Mouse (Mus musculus) midbrain, embryonic 10.5 days (tissue): ENCODE data around the gene Ogn. TPM values are rescaled to one million over a fixed set of nuclear protein-coding genes. Genes with fewer than 3 reads are reported as not detected.
"Not testable (repeated sequence)": the region's sequence is repeated elsewhere in the genome, so short reads cannot be mapped to it uniquely, and the experiment has no call there.

Source experiments
- DNase-seq: peaks from one replicate; pipeline ENCODE4 v3.0.0-alpha.2; 2017; ENCODE audit warnings: low spot score
- H3K27ac ChIP-seq: fragments of 300-500 bp; sonication (generic); replicated peaks from 2 replicates; pipeline ENCODE4 v1.5.1; 2016; ENCODE audit warnings: mild to moderate bottlenecking
- H3K27me3 ChIP-seq: fragments of 300-500 bp; sonication (generic); 2 replicates; pipeline ENCODE4 v1.6.1; 2016; ENCODE audit warnings: low read depth, mild to moderate bottlenecking; ENCODE audit not compliant: poor library complexity, severe bottlenecking
- H3K36me3 ChIP-seq: fragments of 300-500 bp; sonication (generic); 2 replicates; pipeline ENCODE4 v1.6.1; 2016; ENCODE audit warnings: mild to moderate bottlenecking, moderate library complexity
- H3K4me1 ChIP-seq: fragments of 300-500 bp; sonication (generic); 2 replicates; pipeline ENCODE4 v1.6.1; 2016
- H3K4me3 ChIP-seq: fragments of 300-500 bp; sonication (generic); 2 replicates; pipeline ENCODE4 v1.5.1; 2016; ENCODE audit warnings: mild to moderate bottlenecking, moderate library complexity
- H3K9me3 ChIP-seq: fragments of 300-500 bp; sonication (generic); replicated peaks from 2 replicates; pipeline ENCODE4 v1.6.1; 2016; ENCODE audit warnings: mild to moderate bottlenecking
- WGBS: fragments of 180-500 bp; shearing (Covaris S2); methylation state at CpG from one replicate; pipeline ENCODE4 v1.1.7; 2016; 5-methylcytosine and 5-hydroxymethylcytosine counted together
- polyA plus RNA-seq: library from polyadenylated mRNA; unstranded; fragments of >200 nt; fragmentation: Nextera tagmentation; extraction: Ambion mirVana; gene quantifications from 2 replicates; pipeline ENCODE4 v1.2.1, GENCODE M21; 2016

Gene Ogn
- 1.8 and 4.8 TPM in 2 replicates for polyA plus RNA-seq

- no peaks in the 10 kb centered on the region for H3K36me3 ChIP-seq
- no peak for DNase-seq
- no peaks in the 10 kb centered on the region for H3K4me1 ChIP-seq
- H3K27ac ChIP-seq, result no peak within 1 kb of the TSS
- no peak within 1 kb of the TSS for H3K4me3 ChIP-seq
- H3K9me3 ChIP-seq, result no peaks in the 10 kb centered on the region
- H3K27me3 ChIP-seq, result no peaks in the 10 kb centered on the region
- 83% methylated on average over 4 of the region's 4 CpGs for WGBS
These were observed at the start of gene Ogn for GRCm38 (mm10) chr13:49607714-49608113. Ogn (plus strand) TSS chr13:49608046.

- no peak overlapping the region for H3K27ac ChIP-seq
- WGBS, result 37% methylated on average over 2 of the region's 2 CpGs
- H3K9me3 ChIP-seq, result no peaks in the 10 kb centered on the region
- no peaks in the 10 kb centered on the region for H3K36me3 ChIP-seq
- no peaks in the 10 kb centered on the region for H3K27me3 ChIP-seq
- no peak for DNase-seq
- H3K4me1 ChIP-seq, result no peaks in the 10 kb centered on the region
- no peak overlapping the region for H3K4me3 ChIP-seq
These were observed 48.7 kb upstream of the Ogn start for GRCm38 (mm10) chr13:49559185-49559584.

GRCm38 (mm10) chr13:49560886-49561285, 47.0 kb upstream of the Ogn start:
- 71% methylated on average over 2 of the region's 2 CpGs for WGBS
- Histone ChIP-seq H3K4me3 (no peak overlapping the region), H3K4me1 (no peaks in the 10 kb centered on the region), H3K36me3 (no peaks in the 10 kb centered on the region), H3K27ac (no peak overlapping the region), H3K27me3 (no peaks in the 10 kb centered on the region), H3K9me3 (no peaks in the 10 kb centered on the region)
- DNase-seq, result no peak

GRCm38 (mm10) chr13:49564347-49564746, 43.5 kb upstream of the Ogn start:
- H3K36me3 ChIP-seq, result no peaks in the 10 kb centered on the region
- no peaks in the 10 kb centered on the region for H3K4me1 ChIP-seq
- no peak overlapping the region for H3K4me3 ChIP-seq
- no peaks in the 10 kb centered on the region for H3K9me3 ChIP-seq
- DNase-seq, result no peak
- WGBS, result 92% methylated on average over 1 of the region's 1 CpGs
- no peaks in the 10 kb centered on the region for H3K27me3 ChIP-seq
- no peak overlapping the region for H3K27ac ChIP-seq

GRCm38 (mm10) chr13:49570371-49570770, 37.5 kb upstream of the Ogn start:
- no peaks in the 10 kb centered on the region for H3K36me3 ChIP-seq
- no peak overlapping the region for H3K4me3 ChIP-seq
- WGBS, result 67% methylated on average over 3 of the region's 3 CpGs

GRCm38 (mm10) chr13:49571418-49571817, 36.4 kb upstream of the Ogn start:
- Histone ChIP-seq H3K9me3 (no peaks in the 10 kb centered on the region), H3K27me3 (no peaks in the 10 kb centered on the region), H3K36me3 (no peaks in the 10 kb centered on the region), H3K4me1 (no peaks in the 10 kb centered on the region), H3K27ac (no peak overlapping the region), H3K4me3 (no peak overlapping the region)
- 86% methylated on average over 2 of the region's 2 CpGs for WGBS
- DNase-seq, result no peak

More at GRCm38 (mm10) chr13:49570371-49570770, 37.5 kb upstream of the Ogn start:
- Histone ChIP-seq H3K9me3 (no peaks in the 10 kb centered on the region), H3K4me1 (no peaks in the 10 kb centered on the region), H3K27ac (no peak overlapping the region), H3K27me3 (no peaks in the 10 kb centered on the region)
- no peak for DNase-seq

- 77% methylated on average over 8 of the region's 8 CpGs for WGBS
- H3K27me3 ChIP-seq, result no peaks in the 10 kb centered on the region
- H3K9me3 ChIP-seq, result no peaks in the 10 kb centered on the region
- H3K27ac ChIP-seq, result no peak within 1 kb of the TSS
- DNase-seq, result no peak
- no peak within 1 kb of the TSS for H3K4me3 ChIP-seq
- no peaks in the 10 kb centered on the region for H3K4me1 ChIP-seq
- H3K36me3 ChIP-seq, result no peaks in the 10 kb centered on the region
These were observed 26.0 kb upstream of the Ogn start, which contains the start of gene Omd for GRCm38 (mm10) chr13:49581541-49582530. Omd (plus strand) TSS chr13:49582462.

GRCm38 (mm10) chr13:49583859-49584258, 24.0 kb upstream of the Ogn start:
- H3K9me3 ChIP-seq, result no peaks in the 10 kb centered on the region
- H3K27ac ChIP-seq, result no peak overlapping the region
- no peaks in the 10 kb centered on the region for H3K27me3 ChIP-seq
- no peaks in the 10 kb centered on the region for H3K36me3 ChIP-seq
- H3K4me1 ChIP-seq, result no peaks in the 10 kb centered on the region
- H3K4me3 ChIP-seq, result no peak overlapping the region
- DNase-seq, result no peak

GRCm38 (mm10) chr13:49584307-49585005, 23.4 kb upstream of the Ogn start:
- no peak overlapping the region for H3K27ac ChIP-seq
- H3K27me3 ChIP-seq, result no peaks in the 10 kb centered on the region
- H3K9me3 ChIP-seq, result no peaks in the 10 kb centered on the region
- H3K36me3 ChIP-seq, result no peaks in the 10 kb centered on the region
- H3K4me3 ChIP-seq, result no peak overlapping the region
- H3K4me1 ChIP-seq, result no peaks in the 10 kb centered on the region
- no peak for DNase-seq
- WGBS, result 83% methylated on average over 8 of the region's 8 CpGs

GRCm38 (mm10) chr13:49586062-49586461, 21.8 kb upstream of the Ogn start:
- WGBS, result 90% methylated on average over 6 of the region's 6 CpGs
- Histone ChIP-seq H3K27ac (no peak overlapping the region), H3K4me3 (no peak overlapping the region), H3K4me1 (no peaks in the 10 kb centered on the region), H3K27me3 (no peaks in the 10 kb centered on the region), H3K36me3 (no peaks in the 10 kb centered on the region), H3K9me3 (no peaks in the 10 kb centered on the region)
- DNase-seq, result no peak

- not testable (repeated sequence) for H3K4me1 ChIP-seq, H3K4me3 ChIP-seq, DNase-seq, H3K27ac ChIP-seq, H3K36me3 ChIP-seq, H3K9me3 ChIP-seq, H3K27me3 ChIP-seq
- 39% methylated on average over 2 of the region's 2 CpGs for WGBS
These were observed 5.3 kb upstream of the Ogn start for GRCm38 (mm10) chr13:49602541-49602940.

GRCm38 (mm10) chr13:49603603-49604002, 4.2 kb upstream of the Ogn start:
- H3K4me3 ChIP-seq, result no peak overlapping the region
- H3K36me3 ChIP-seq, result peaks cover 5% of the 10 kb centered on the region
- H3K4me1 ChIP-seq, result no peaks in the 10 kb centered on the region
- H3K27ac ChIP-seq, result no peak overlapping the region
- H3K27me3 ChIP-seq, result no peaks in the 10 kb centered on the region
- no peaks in the 10 kb centered on the region for H3K9me3 ChIP-seq
- DNase-seq, result no peak
